Mouse (Mus musculus) lung, adult 2 months (tissue): ENCODE results near the gene Tlk1.

Source experiments
- CTCF ChIP-seq: fragments of 200-500 bp; IDR thresholded peaks from 2 replicates; pipeline ENCODE4 v1.5.1; 2011; ENCODE audit warnings: mild to moderate bottlenecking, low read length, control low read depth; ENCODE audit not compliant: insufficient read depth
- POLR2A ChIP-seq: fragments of 200-500 bp; IDR thresholded peaks from 2 replicates; pipeline ENCODE4 v1.6.1; 2011; ENCODE audit warnings: low read depth, mild to moderate bottlenecking, control low read depth, low read length, borderline replicate concordance; ENCODE audit errors: extremely low read depth

DNA sequence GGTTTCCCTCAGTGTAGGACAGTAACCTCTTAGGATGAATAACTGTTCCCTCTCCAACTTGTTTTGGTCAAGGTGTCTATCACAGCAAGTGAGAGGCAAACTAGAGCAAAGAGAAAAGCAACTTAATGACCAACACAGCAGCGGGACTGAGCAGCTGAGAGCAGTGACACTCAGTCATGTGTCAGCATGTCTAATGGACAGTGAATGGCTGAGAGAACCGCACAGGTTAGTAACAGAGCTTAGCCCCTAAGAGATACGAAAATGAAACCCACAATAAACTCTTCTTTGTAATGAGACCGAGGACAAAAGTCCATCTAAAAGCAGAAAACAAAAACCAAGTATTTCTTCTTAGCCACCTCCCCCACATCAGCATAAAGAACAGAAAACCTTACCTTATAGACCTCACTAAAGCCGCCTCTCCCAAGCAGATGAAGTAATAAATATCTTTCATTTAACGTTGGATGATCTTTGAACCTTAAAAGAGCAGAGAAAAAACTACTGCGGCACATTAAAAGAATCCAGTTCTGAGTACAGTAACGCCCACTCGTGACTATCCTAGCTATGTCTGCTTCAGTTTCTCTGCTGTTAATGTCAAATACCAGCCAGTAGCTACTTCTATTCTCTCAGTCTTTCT lies 101.8 kb downstream of the Tlk1 start:
- TF ChIP-seq POLR2A (no peak), CTCF (no peak)
